Mouse (Mus musculus): ENCODE measurements around the gene Magea1.
"Not testable (repeated sequence)": the region's sequence is repeated elsewhere in the genome, so short reads cannot be mapped to it uniquely, and the experiment has no call there.

Magea1 gene

DNA sequence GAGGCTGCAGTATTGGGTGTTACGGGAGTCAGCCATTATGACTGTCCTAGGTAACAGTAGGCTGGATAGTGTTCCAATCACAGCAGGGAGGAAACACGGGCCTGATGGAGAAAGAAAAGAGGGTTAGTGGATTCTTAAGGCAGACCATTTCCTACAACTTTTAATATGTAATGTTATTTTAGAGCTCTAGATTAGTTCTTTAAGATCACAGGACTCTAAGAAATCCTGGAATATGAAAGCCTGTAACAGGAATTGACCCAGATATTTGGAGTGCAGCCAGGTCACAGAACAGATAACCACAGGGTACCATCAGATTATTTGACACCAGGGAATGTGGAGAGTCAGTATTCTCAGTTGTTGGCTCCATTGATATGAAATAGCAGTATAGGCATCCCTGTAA, at the start of gene Magea1:
TSS of gene Magea1 (minus strand) at position 101 of the 400 bp plus-strand sequence.
- DNase-seq (ENCODE audit: low read depth, low spot score); H3K36me3 ChIP-seq (ENCODE audit: control insufficient read depth, insufficient read depth, low read length, poor library complexity, severe bottlenecking); H3K27me3 ChIP-seq (ENCODE audit: control insufficient read depth, insufficient read depth, low read length, poor library complexity, severe bottlenecking): not testable (repeated sequence)

DNA sequence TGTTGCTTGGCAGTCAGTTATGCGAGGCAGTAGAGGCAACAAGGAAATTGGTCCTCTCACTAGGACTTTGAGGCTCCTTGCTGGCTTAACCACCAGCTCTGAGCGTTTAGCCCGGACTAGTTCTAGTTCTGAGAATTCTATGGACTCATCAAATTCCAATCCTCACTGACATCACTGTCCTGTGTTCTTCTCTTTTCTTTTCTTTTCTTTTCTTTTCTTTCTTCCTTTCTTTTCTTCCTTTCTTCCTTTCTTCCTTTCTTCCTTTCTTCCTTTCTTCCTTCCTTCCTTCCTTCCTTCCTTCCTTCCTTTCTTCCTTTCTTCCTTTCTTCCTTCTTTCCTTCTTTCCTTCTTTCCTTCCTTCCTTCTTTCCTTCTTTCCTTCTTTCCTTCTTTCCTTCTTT, 38.7 kb upstream of the Magea1 start, which contains the start of gene Cldn34b2:
TSS of gene Cldn34b2 (minus strand) at position 101 of the 400 bp plus-strand sequence.
- DNase-seq (ENCODE audit: low read depth, low spot score) = not testable (repeated sequence)

GRCm38 (mm10) chrX:155098024-155098423, 8.4 kb upstream of the Magea1 start:
- DNase-seq (ENCODE audit: low read depth, low spot score) = no peak
- Histone ChIP-seq H3K36me3 (ENCODE audit: control insufficient read depth, insufficient read depth, low read length, poor library complexity, severe bottlenecking) (no peaks in the 10 kb centered on the region), H3K27me3 (ENCODE audit: control insufficient read depth, insufficient read depth, low read length, poor library complexity, severe bottlenecking) (no peaks in the 10 kb centered on the region)

More for the DNA sequence above, 38.7 kb upstream of the Magea1 start, which contains the start of gene Cldn34b2:
- H3K27me3 ChIP-seq (ENCODE audit: control insufficient read depth, insufficient read depth, low read length, poor library complexity, severe bottlenecking); H3K36me3 ChIP-seq (ENCODE audit: control insufficient read depth, insufficient read depth, low read length, poor library complexity, severe bottlenecking): not testable (repeated sequence)

GRCm38 (mm10) chrX:155093566-155093965, 4.0 kb upstream of the Magea1 start, which contains the start of gene Magea2:
Magea2 (minus strand) TSS chrX:155093666.
- H3K27me3 ChIP-seq (ENCODE audit: control insufficient read depth, insufficient read depth, low read length, poor library complexity, severe bottlenecking); DNase-seq (ENCODE audit: low read depth, low spot score): not testable (repeated sequence)

GRCm38 (mm10) chrX:155063045-155063444, 26.5 kb downstream of the Magea1 start, which contains the start of gene Magea5:
Magea5 (minus strand) TSS chrX:155063145.
- DNase-seq (ENCODE audit: low read depth, low spot score); H3K36me3 ChIP-seq (ENCODE audit: control insufficient read depth, insufficient read depth, low read length, poor library complexity, severe bottlenecking); H3K27me3 ChIP-seq (ENCODE audit: control insufficient read depth, insufficient read depth, low read length, poor library complexity, severe bottlenecking): not testable (repeated sequence)

More at GRCm38 (mm10) chrX:155093566-155093965, 4.0 kb upstream of the Magea1 start, which contains the start of gene Magea2:
- not testable (repeated sequence) for H3K36me3 ChIP-seq (ENCODE audit: control insufficient read depth, insufficient read depth, low read length, poor library complexity, severe bottlenecking)
